Mouse (Mus musculus): ENCODE measurements around the gene Lkaaear1. TPM values are rescaled to one million over a fixed set of nuclear protein-coding genes. Genes with fewer than 3 reads are reported as not detected.

Lkaaear1 gene
- polyA plus RNA-seq (2015; fragmentation: Illumina TruSeq; extraction: RNeasy Lipid Tissue Mini Kit (QIAGEN cat#74804); ENCODE audit: low read depth, low replicate concordance) = not detected

GRCm38 (mm10) chr2:181698241-181698640 lies at the start of gene Lkaaear1:
Gene Lkaaear1, minus strand, starts transcription at chr2:181698442.

GRCm38 (mm10) chr2:181714903-181715326 lies 16.7 kb upstream of the Lkaaear1 start, which contains the start of gene Oprl1:
Gene Oprl1, plus strand, starts transcription at chr2:181715016.

DNA sequence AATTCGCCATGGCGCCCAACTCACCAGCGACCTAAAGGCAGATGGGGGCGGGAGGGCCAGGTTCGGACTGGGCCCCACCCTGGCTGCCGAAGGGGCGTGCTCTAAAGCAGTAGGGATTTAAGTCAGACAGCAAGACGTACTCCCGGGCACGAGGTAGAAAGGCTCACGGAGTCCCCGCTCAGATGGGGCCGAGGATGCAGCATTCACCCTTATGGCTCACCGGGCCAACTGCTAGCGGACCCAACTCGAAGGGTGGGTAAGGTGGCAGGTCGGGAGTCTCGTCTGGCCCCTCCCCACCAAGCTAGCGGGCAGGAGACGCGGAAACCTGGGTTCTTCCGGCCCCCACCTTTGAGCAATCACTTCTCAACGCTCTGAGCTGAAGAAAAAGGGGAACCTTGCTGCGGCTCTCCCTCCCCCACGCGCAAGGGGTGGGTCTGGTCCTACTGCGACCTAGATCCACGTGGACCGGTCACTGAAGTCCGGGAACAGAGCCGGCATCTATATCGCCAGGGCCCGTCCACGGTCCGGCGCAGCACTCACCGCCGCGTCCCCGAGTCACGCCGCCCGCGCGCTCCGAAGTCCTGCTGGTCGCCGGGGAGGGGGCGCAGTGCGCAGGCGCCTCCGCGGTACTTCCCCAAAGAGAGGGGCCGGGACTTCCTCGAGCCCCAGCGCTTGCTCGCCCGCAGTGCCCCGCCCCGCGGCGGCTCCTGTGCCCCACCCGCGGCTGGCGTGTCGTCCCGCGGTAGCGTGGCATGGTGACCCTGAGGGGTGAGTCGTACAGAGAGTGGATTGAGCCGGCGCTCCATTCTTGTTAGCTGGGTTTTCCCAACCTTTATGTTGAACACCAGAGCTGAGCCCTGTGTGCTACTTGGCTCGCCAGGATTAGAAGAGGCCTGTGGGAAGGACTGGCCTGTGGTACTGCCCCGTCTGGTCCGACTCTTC lies 4.6 kb downstream of the Lkaaear1 start, which contains the start of gene Rgs19:
Gene Rgs19 (minus strand): TSS at position 639 of the 942 bp plus-strand sequence.

GRCm38 (mm10) chr2:181679951-181680715 lies 18.1 kb downstream of the Lkaaear1 start, which contains the start of gene Tcea2:
Gene Tcea2, plus strand, starts transcription at chr2:181680310.

GRCm38 (mm10) chr2:181671326-181671725 lies 26.9 kb downstream of the Lkaaear1 start, which contains the start of gene Sox18:
Gene Sox18, minus strand, starts transcription at chr2:181671640.

DNA sequence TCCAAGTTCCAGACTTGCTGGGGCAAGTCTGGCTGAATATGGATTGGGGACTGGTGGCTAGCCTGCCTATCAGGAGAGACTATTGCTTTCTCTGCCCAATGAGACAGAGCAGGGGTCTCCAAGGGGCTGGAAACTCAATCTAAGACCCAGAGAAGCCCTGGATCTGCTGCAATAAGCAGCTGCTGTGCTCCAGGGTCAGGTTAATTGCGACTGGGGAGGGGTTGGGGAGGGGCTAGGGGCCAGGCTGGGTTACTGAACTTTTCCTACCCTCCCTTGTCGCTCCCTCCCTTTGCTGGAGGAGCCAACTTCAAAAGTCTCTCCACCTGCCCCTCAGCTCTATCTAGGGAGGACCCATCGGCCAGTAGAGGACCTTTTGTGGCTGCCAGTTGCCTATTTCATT lies 41.5 kb downstream of the Lkaaear1 start, which contains the start of gene Gm29797:
Gene Gm29797 (plus strand): TSS at position 301 of the 400 bp plus-strand sequence.

Other genes starting within 250 kb of the Lkaaear1 start
- 6.2 TPM for gene Zbtb46, start 239.0 kb downstream of the Lkaaear1 start, polyA plus RNA-seq (2015; fragmentation: Illumina TruSeq; extraction: RNeasy Lipid Tissue Mini Kit (QIAGEN cat#74804); ENCODE audit: low read depth, low replicate concordance)
- gene Abhd16b, start 205.2 kb downstream of the Lkaaear1 start, polyA plus RNA-seq (2015; fragmentation: Illumina TruSeq; extraction: RNeasy Lipid Tissue Mini Kit (QIAGEN cat#74804); ENCODE audit: low read depth, low replicate concordance) = not detected
- gene Tpd52l2, start 201.3 kb downstream of the Lkaaear1 start, polyA plus RNA-seq (2015; fragmentation: Illumina TruSeq; extraction: RNeasy Lipid Tissue Mini Kit (QIAGEN cat#74804); ENCODE audit: low read depth, low replicate concordance) = 156 TPM
- 172 TPM for gene Dnajc5, start 178.0 kb downstream of the Lkaaear1 start, polyA plus RNA-seq (2015; fragmentation: Illumina TruSeq; extraction: RNeasy Lipid Tissue Mini Kit (QIAGEN cat#74804); ENCODE audit: low read depth, low replicate concordance)
- 58.3 TPM for gene Uckl1, start 113.5 kb downstream of the Lkaaear1 start, polyA plus RNA-seq (2015; fragmentation: Illumina TruSeq; extraction: RNeasy Lipid Tissue Mini Kit (QIAGEN cat#74804); ENCODE audit: low read depth, low replicate concordance)
- gene Prpf6, start 106.6 kb downstream of the Lkaaear1 start, polyA plus RNA-seq (2015; fragmentation: Illumina TruSeq; extraction: RNeasy Lipid Tissue Mini Kit (QIAGEN cat#74804); ENCODE audit: low read depth, low replicate concordance) = 42.7 TPM
- gene Zfp512b, start 105.6 kb downstream of the Lkaaear1 start, polyA plus RNA-seq (2015; fragmentation: Illumina TruSeq; extraction: RNeasy Lipid Tissue Mini Kit (QIAGEN cat#74804); ENCODE audit: low read depth, low replicate concordance) = 45.3 TPM
- 24.8 TPM for gene Samd10, start 99.2 kb downstream of the Lkaaear1 start, polyA plus RNA-seq (2015; fragmentation: Illumina TruSeq; extraction: RNeasy Lipid Tissue Mini Kit (QIAGEN cat#74804); ENCODE audit: low read depth, low replicate concordance)
- not detected for gene Gm29797, start 41.4 kb downstream of the Lkaaear1 start, polyA plus RNA-seq (2015; fragmentation: Illumina TruSeq; extraction: RNeasy Lipid Tissue Mini Kit (QIAGEN cat#74804); ENCODE audit: low read depth, low replicate concordance)
- gene Sox18, start 26.8 kb downstream of the Lkaaear1 start, polyA plus RNA-seq (2015; fragmentation: Illumina TruSeq; extraction: RNeasy Lipid Tissue Mini Kit (QIAGEN cat#74804); ENCODE audit: low read depth, low replicate concordance) = 7.8 TPM
- gene Tcea2, start 18.1 kb downstream of the Lkaaear1 start, polyA plus RNA-seq (2015; fragmentation: Illumina TruSeq; extraction: RNeasy Lipid Tissue Mini Kit (QIAGEN cat#74804); ENCODE audit: low read depth, low replicate concordance) = 74.5 TPM
- 41.0 TPM for gene Rgs19, start 4.5 kb downstream of the Lkaaear1 start, polyA plus RNA-seq (2015; fragmentation: Illumina TruSeq; extraction: RNeasy Lipid Tissue Mini Kit (QIAGEN cat#74804); ENCODE audit: low read depth, low replicate concordance)
- 44.8 TPM for gene Oprl1, start 16.6 kb upstream of the Lkaaear1 start, polyA plus RNA-seq (2015; fragmentation: Illumina TruSeq; extraction: RNeasy Lipid Tissue Mini Kit (QIAGEN cat#74804); ENCODE audit: low read depth, low replicate concordance)
- 5.8 TPM for gene Myt1, start 64.9 kb upstream of the Lkaaear1 start, polyA plus RNA-seq (2015; fragmentation: Illumina TruSeq; extraction: RNeasy Lipid Tissue Mini Kit (QIAGEN cat#74804); ENCODE audit: low read depth, low replicate concordance)
- gene Pcmtd2, start 139.4 kb upstream of the Lkaaear1 start, polyA plus RNA-seq (2015; fragmentation: Illumina TruSeq; extraction: RNeasy Lipid Tissue Mini Kit (QIAGEN cat#74804); ENCODE audit: low read depth, low replicate concordance) = 73.1 TPM
- 38.7 TPM for gene Polr3k, start 165.9 kb upstream of the Lkaaear1 start, polyA plus RNA-seq (2015; fragmentation: Illumina TruSeq; extraction: RNeasy Lipid Tissue Mini Kit (QIAGEN cat#74804); ENCODE audit: low read depth, low replicate concordance)